In genomic region chr11:97289276-97290230, GRCm38 (mm10) we compare ENCODE assay signal across 8 mouse cellular contexts. TPM values are rescaled to one million over a fixed set of nuclear protein-coding genes. Genes with fewer than 3 reads are reported as not detected.
A peak's percentile ranks its signal among the peaks of the same experiment; 100 is the strongest.
DNase-seq lines count a peak whose midpoint lies in the region; ATAC-seq and TF ChIP-seq lines count a peak whose summit lies in the region.

No protein-coding gene starts in this region.

- H3K4me1 ChIP-seq in intestine, postnatal 0 days (replicated peaks; ENCODE audit: control insufficient read depth, insufficient read depth, low read length): no peaks in the 10 kb centered on the region
- 0 out of 2 replicates have a peak, but pooled peaks cover 5% of the 10 kb centered on the region for H3K4me1 ChIP-seq in intestine, embryonic 15.5 days (replicated peaks)
- H3K4me1 ChIP-seq in embryonic facial prominence, embryonic 13.5 days: peaks cover 6% of the 10 kb centered on the region

- no peaks in the 10 kb centered on the region for H3K36me3 ChIP-seq in intestine, postnatal 0 days (ENCODE audit: control insufficient read depth, insufficient read depth)
- no peaks in the 10 kb centered on the region for H3K36me3 ChIP-seq in intestine, embryonic 15.5 days
- H3K36me3 ChIP-seq in embryonic facial prominence, embryonic 13.5 days: no peaks in the 10 kb centered on the region

- ATAC-seq in intestine, postnatal 0 days: peak; percentile 69; the same call in 1 of the 2 replicates
- ATAC-seq in intestine, embryonic 15.5 days: no peak
- ATAC-seq in embryonic facial prominence, embryonic 13.5 days (ENCODE audit: insufficient number of reproducible peaks, insufficient read depth, low FRiP score, low TSS enrichment, low read depth): no peak

- no peak overlapping the region for H3K4me3 ChIP-seq in intestine, postnatal 0 days (ENCODE audit: low read depth, low read length)
- H3K4me3 ChIP-seq in intestine, embryonic 15.5 days (replicated peaks): no peak overlapping the region
- H3K4me3 ChIP-seq in embryonic facial prominence, embryonic 13.5 days: no peak overlapping the region

- H3K4me2 ChIP-seq in intestine, postnatal 0 days (replicated peaks; ENCODE audit: low read depth): no peak overlapping the region
- no peak overlapping the region for H3K4me2 ChIP-seq in intestine, embryonic 15.5 days (replicated peaks)
- no peak overlapping the region for H3K4me2 ChIP-seq in embryonic facial prominence, embryonic 13.5 days

- peak; percentile 66 for DNase-seq in NIH3T3 (ENCODE audit: low read depth)
- peak; percentile 38 to 61 for DNase-seq in layer of hippocampus, postnatal 10 days (ENCODE audit: low spot score in 2 of 2)
- no peak for DNase-seq in thymus, postnatal 36 days
- no peak for DNase-seq in spleen, postnatal 4 days (ENCODE audit: low spot score in 2 of 2)
- no peak for DNase-seq in kidney, postnatal 10 days

- no peak for TF ChIP-seq CTCF in intestine, postnatal 0 days (IDR thresholded peaks at IDR 0.05; ENCODE audit: low read depth)

- no peaks in the 10 kb centered on the region for H3K9me3 ChIP-seq in intestine, postnatal 0 days (ENCODE audit: control insufficient read depth)
- no peaks in the 10 kb centered on the region for H3K9me3 ChIP-seq in intestine, embryonic 15.5 days
- no peaks in the 10 kb centered on the region for H3K9me3 ChIP-seq in embryonic facial prominence, embryonic 13.5 days

- H3K9ac ChIP-seq in intestine, postnatal 0 days (ENCODE audit: low read depth, low read length): no peak overlapping the region
- no peak overlapping the region for H3K9ac ChIP-seq in intestine, embryonic 15.5 days
- H3K9ac ChIP-seq in embryonic facial prominence, embryonic 13.5 days: peak overlapping the region; percentile 32; the same call in 1 of the 2 replicates

- H3K27ac ChIP-seq in intestine, postnatal 0 days (ENCODE audit: low read depth, low read length): no peak overlapping the region
- no peak overlapping the region for H3K27ac ChIP-seq in intestine, embryonic 15.5 days
- peak overlapping the region; percentile 44; the same call in 1 of the 2 replicates for H3K27ac ChIP-seq in embryonic facial prominence, embryonic 13.5 days

- no peaks in the 10 kb centered on the region for H3K27me3 ChIP-seq in intestine, postnatal 0 days (replicated peaks; ENCODE audit: control insufficient read depth, insufficient read depth, low read length)
- no peaks in the 10 kb centered on the region for H3K27me3 ChIP-seq in intestine, embryonic 15.5 days (replicated peaks)
- no peaks in the 10 kb centered on the region for H3K27me3 ChIP-seq in embryonic facial prominence, embryonic 13.5 days

- WGBS in intestine, postnatal 0 days: 51% methylated on average over 12 of the region's 12 CpGs
- WGBS in intestine, embryonic 15.5 days: 55% methylated on average over 12 of the region's 12 CpGs
- WGBS in embryonic facial prominence, embryonic 13.5 days: 34% methylated on average over 12 of the region's 12 CpGs

RNA-seq across cellular contexts. Expression of gene Npepps, which starts 9.1 kb away (rescaled TPM):
- 41.9 and 54.7 TPM in 2 replicates for polyA plus RNA-seq in intestine, postnatal 0 days (2015; fragmentation: Nextera tagmentation; extraction: Ambion mirVana)
- polyA plus RNA-seq in intestine, embryonic 15.5 days (2015; fragmentation: Nextera tagmentation; extraction: Ambion mirVana): 77.3 and 84.1 TPM in 2 replicates
- polyA plus RNA-seq in embryonic facial prominence, embryonic 13.5 days (2015; fragmentation: Nextera tagmentation; extraction: Ambion mirVana): 83.9 and 95.4 TPM in 2 replicates
- total RNA-seq in layer of hippocampus, postnatal 10 days (2021): 100 to 1,000 TPM; 144 to 159 TPM

RNA-seq across cellular contexts. Expression of gene Mrpl45, which starts 26.0 kb away (rescaled TPM):
- polyA plus RNA-seq in intestine, postnatal 0 days (2015; fragmentation: Nextera tagmentation; extraction: Ambion mirVana): 40.2 and 40.5 TPM in 2 replicates
- polyA plus RNA-seq in intestine, embryonic 15.5 days (2015; fragmentation: Nextera tagmentation; extraction: Ambion mirVana): 55.4 and 60.3 TPM in 2 replicates
- polyA plus RNA-seq in embryonic facial prominence, embryonic 13.5 days (2015; fragmentation: Nextera tagmentation; extraction: Ambion mirVana): 46.6 and 50.1 TPM in 2 replicates
- 10 to 100 TPM; 22.8 to 23.7 TPM for total RNA-seq in layer of hippocampus, postnatal 10 days (2021)

Comparison
In these comparisons a context has a peak if more than half of its experiments do, and no peak if none do; other contexts are left out.
1. DNase-seq: peak in NIH3T3 (single experiment) and layer of hippocampus, postnatal 10 days (2 of 2); none in thymus, postnatal 36 days (0 of 2), spleen, postnatal 4 days (0 of 2) and kidney, postnatal 10 days (single experiment).